Mouse (Mus musculus): ENCODE measurements around the gene Ramp2.

- TF ChIP-seq CTCF (IDR thresholded peaks at IDR 0.05; ENCODE audit: insufficient read depth, low read length) (no peak), POLR2A (IDR thresholded peaks at IDR 0.05; ENCODE audit: borderline replicate concordance, extremely low read depth, low read depth, low read length) (no peak)
Observed at GRCm38 (mm10) chr11:101265906-101266305, 20.1 kb downstream of the Ramp2 start.
